Mouse (Mus musculus) liver, embryonic 13.5 days (tissue): ENCODE results near the gene Ubash3b. TPM values are rescaled to one million over a fixed set of nuclear protein-coding genes. Genes with fewer than 3 reads are reported as not detected.
A peak's percentile ranks its signal among the peaks of the same experiment; 100 is the strongest.

ENCODE experiments used
- ATAC-seq: fragments of 200-750 bp; cut with Nextera tagmentation; 2 replicates; pipeline ENCODE4 v1.8.0; 2017; ENCODE audit warnings: low read depth, mild to moderate bottlenecking, moderate number of reproducible peaks, moderate library complexity
- DNase-seq: peaks from one replicate; pipeline ENCODE4 v3.0.0; 2022
- H3K27ac ChIP-seq: fragments of 300-500 bp; sonication (generic); 2 replicates; pipeline ENCODE4 v1.5.1; 2015; ENCODE audit warnings: moderate library complexity, mild to moderate bottlenecking, inconsistent platforms
- H3K27me3 ChIP-seq: fragments of 300-500 bp; sonication (generic); 2 replicates; pipeline ENCODE4 v1.6.1; 2015; ENCODE audit warnings: mild to moderate bottlenecking, inconsistent platforms
- H3K36me3 ChIP-seq: fragments of 300-500 bp; sonication (generic); 2 replicates; pipeline ENCODE4 v1.6.1; 2015; ENCODE audit warnings: mild to moderate bottlenecking, inconsistent platforms
- H3K4me1 ChIP-seq: fragments of 300-500 bp; sonication (generic); replicated peaks from 2 replicates; pipeline ENCODE4 v1.6.1; 2015; ENCODE audit warnings: inconsistent platforms
- H3K4me2 ChIP-seq: fragments of 300-500 bp; sonication (generic); 2 replicates; pipeline ENCODE4 v1.6.1; 2015; ENCODE audit warnings: inconsistent platforms, mild to moderate bottlenecking, moderate library complexity
- H3K4me3 ChIP-seq: fragments of 300-500 bp; sonication (generic); replicated peaks from 2 replicates; pipeline ENCODE4 v1.5.1; 2015; ENCODE audit warnings: mild to moderate bottlenecking, inconsistent platforms
- H3K9ac ChIP-seq: fragments of 300-500 bp; sonication (generic); 2 replicates; pipeline ENCODE4 v1.6.1; 2015; ENCODE audit warnings: mild to moderate bottlenecking, inconsistent platforms
- H3K9me3 ChIP-seq: fragments of 300-500 bp; sonication (generic); replicated peaks from 2 replicates; pipeline ENCODE4 v1.6.1; 2016; ENCODE audit warnings: inconsistent platforms
- WGBS: fragments of 180-500 bp; shearing (Covaris S2); methylation state at CpG from one replicate; pipeline ENCODE4 v1.1.7; 2015; ENCODE audit not compliant: insufficient replicate concordance; 5-methylcytosine and 5-hydroxymethylcytosine counted together
- polyA plus RNA-seq: library from polyadenylated mRNA; unstranded; fragments of >200 nt; fragmentation: Nextera tagmentation; extraction: Ambion mirVana; gene quantifications from 2 replicates; pipeline ENCODE4 v1.2.1, GENCODE M21; 2015

The Ubash3b gene
- polyA plus RNA-seq, 1 experiment from 2014 or later: 6.7 TPM

DNA sequence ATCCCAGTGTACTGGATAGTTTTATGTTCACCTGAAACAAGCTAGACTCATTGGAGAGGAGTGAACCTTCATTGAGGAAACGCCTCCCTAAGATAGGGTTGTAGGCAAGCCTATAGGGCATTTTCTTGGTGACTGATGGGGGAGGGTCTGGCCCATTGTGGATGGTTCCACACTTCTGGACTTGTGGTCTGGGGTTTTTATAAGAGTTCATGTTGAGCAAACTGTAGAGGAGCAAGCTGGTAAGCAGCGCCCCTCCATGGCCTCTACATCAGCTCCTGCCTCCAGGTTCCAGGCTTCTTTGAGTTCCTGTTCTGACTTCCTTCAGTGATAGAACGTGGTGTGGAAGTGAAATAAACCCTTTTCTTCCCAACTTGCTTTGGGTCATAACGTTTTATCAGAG, 866 bp upstream of the Ubash3b start:
- no peak overlapping the region for H3K4me3 ChIP-seq
- no peak overlapping the region for H3K9ac ChIP-seq
- no peak overlapping the region for H3K27ac ChIP-seq
- no peaks in the 10 kb centered on the region for H3K36me3 ChIP-seq
- ATAC-seq: no peak
- H3K4me2 ChIP-seq: no peak overlapping the region
- no peaks in the 10 kb centered on the region for H3K9me3 ChIP-seq
- peaks cover 17% of the 10 kb centered on the region for H3K27me3 ChIP-seq
- 59% methylated on average over 4 of the region's 4 CpGs for whole genome bisulfite sequencing
- peaks cover 20% of the 10 kb centered on the region for H3K4me1 ChIP-seq
- DNase-seq: no peak

GRCm38 (mm10) chr9:41160536-41161176, 841 bp downstream of the Ubash3b start:
- Histone ChIP-seq H3K4me1 (peaks cover 28% of the 10 kb centered on the region), H3K9me3 (no peaks in the 10 kb centered on the region), H3K4me2 (no peak overlapping the region), H3K27ac (0 out of 2 replicates have a peak overlapping the region, but pooled peaks have one; percentile 19), H3K4me3 (no peak overlapping the region), H3K27me3 (peaks cover 34% of the 10 kb centered on the region), H3K9ac (no peak overlapping the region), H3K36me3 (no peaks in the 10 kb centered on the region)
- WGBS: 27% methylated on average over 7 of the region's 7 CpGs
- no peak for DNase-seq
- ATAC-seq: no peak

- Histone ChIP-seq H3K27ac (no peak overlapping the region), H3K4me3 (no peak overlapping the region), H3K4me2 (no peak overlapping the region), H3K27me3 (peaks cover 39% of the 10 kb centered on the region), H3K36me3 (no peaks in the 10 kb centered on the region), H3K9me3 (no peaks in the 10 kb centered on the region), H3K4me1 (peaks cover 30% of the 10 kb centered on the region), H3K9ac (no peak overlapping the region)
- DNase-seq (no peak), ATAC-seq (no peak)
- 79% methylated on average over 2 of the region's 2 CpGs for WGBS
Observed at GRCm38 (mm10) chr9:41159223-41159622, 2.3 kb downstream of the Ubash3b start.

GRCm38 (mm10) chr9:41157872-41158567, 3.5 kb downstream of the Ubash3b start:
- DNase-seq: no peak
- Histone ChIP-seq H3K4me2 (peak overlapping the region; percentile 94), H3K9ac (peak overlapping the region; percentile 80; the same call in 1 of the 2 replicates), H3K27me3 (peaks cover 39% of the 10 kb centered on the region), H3K4me1 (peaks cover 37% of the 10 kb centered on the region), H3K4me3 (peak overlapping the region; percentile 76), H3K27ac (no peak overlapping the region), H3K9me3 (no peaks in the 10 kb centered on the region), H3K36me3 (no peaks in the 10 kb centered on the region)
- ATAC-seq: no peak
- 25% methylated on average over 15 of the region's 15 CpGs for WGBS

DNA sequence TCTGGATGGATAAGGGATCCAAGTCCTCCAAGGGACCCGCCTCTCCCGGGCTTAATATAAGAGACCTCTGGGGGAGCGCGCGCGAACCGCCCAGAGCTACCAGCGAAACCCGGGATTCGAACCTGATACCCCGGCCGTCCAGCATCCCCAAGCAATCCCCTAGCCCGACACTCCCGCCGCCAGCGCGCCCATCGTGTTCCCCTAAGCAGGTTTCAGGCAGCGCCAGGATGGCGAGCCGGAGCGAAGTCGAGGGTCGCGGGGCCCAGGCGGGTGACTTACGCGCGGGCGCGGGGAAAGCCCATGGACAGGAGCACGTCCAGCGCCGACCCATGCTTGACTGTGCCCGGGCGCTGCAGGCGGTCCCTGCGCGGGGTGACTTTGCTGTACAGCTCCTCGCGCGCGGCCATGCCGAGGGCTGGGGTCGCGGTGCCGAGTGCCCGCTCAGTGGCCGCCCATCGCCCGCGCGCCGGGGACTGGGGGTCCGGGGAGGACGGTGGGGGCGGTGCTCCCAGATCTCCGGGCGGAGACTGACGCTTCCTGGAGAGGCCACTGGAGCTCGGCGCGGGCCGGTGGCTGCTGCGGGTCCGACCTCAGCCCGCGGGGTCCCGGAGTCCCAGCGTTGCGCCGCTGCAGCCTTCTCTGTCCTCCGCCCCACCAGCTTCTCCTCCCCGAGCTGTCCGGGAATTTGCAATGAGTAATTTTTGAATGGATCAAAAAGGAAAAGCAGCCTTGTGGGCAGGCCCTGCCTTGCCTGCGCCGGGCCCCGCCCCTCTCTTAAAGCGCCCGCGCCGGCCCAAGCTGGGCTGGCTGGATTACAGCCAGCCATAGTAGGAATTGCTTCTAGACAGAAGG, 4.3 kb downstream of the Ubash3b start:
- Histone ChIP-seq H3K4me3 (peak overlapping the region; percentile 76), H3K27ac (peak overlapping the region; percentile 48; the same call in 1 of the 2 replicates), H3K9me3 (no peaks in the 10 kb centered on the region), H3K4me2 (peak overlapping the region; percentile 94), H3K27me3 (peaks cover 39% of the 10 kb centered on the region), H3K36me3 (no peaks in the 10 kb centered on the region), H3K9ac (peak overlapping the region; percentile 80), H3K4me1 (peaks cover 42% of the 10 kb centered on the region)
- peak; percentile 44 for DNase-seq
- peak; percentile 82 for ATAC-seq
- WGBS: under 1% methylated on average over 82 of the region's 82 CpGs

DNA sequence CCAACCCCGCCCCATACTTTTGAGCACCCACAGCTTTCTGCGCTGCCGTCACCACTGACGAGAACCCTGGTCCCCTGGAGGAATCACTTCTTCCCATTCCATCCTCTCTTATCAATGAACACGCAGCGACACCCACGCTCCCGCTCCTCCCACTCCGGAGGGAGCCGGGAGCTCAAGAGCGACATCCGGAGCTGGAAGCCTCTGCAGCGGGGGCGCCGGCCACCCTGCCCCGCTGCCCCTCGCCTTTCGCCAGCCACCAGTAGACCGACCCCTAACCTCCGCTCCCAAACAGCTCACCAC, 4.8 kb downstream of the Ubash3b start:
- ATAC-seq: no peak

GRCm38 (mm10) chr9:41156006-41156719, 5.3 kb downstream of the Ubash3b start:
- H3K9me3 ChIP-seq: no peaks in the 10 kb centered on the region
- H3K4me2 ChIP-seq: peak overlapping the region; percentile 94
- no peak overlapping the region for H3K27ac ChIP-seq
- no peak for DNase-seq
- 24% methylated on average over 20 of the region's 20 CpGs for WGBS
- no peaks in the 10 kb centered on the region for H3K36me3 ChIP-seq
- peaks cover 39% of the 10 kb centered on the region for H3K27me3 ChIP-seq
- H3K4me3 ChIP-seq: peak overlapping the region; percentile 76
- peak overlapping the region; percentile 80; the same call in 1 of the 2 replicates for H3K9ac ChIP-seq
- peaks cover 43% of the 10 kb centered on the region for H3K4me1 ChIP-seq
- no peak for ATAC-seq

More for the DNA sequence above, 4.8 kb downstream of the Ubash3b start:
- Histone ChIP-seq H3K27ac (no peak overlapping the region), H3K4me3 (peak overlapping the region; percentile 76), H3K9me3 (no peaks in the 10 kb centered on the region), H3K4me1 (peaks cover 42% of the 10 kb centered on the region), H3K36me3 (no peaks in the 10 kb centered on the region), H3K27me3 (peaks cover 39% of the 10 kb centered on the region), H3K9ac (peak overlapping the region; percentile 80), H3K4me2 (peak overlapping the region; percentile 94)
- no peak for DNase-seq
- under 1% methylated on average over 20 of the region's 20 CpGs for WGBS

DNA sequence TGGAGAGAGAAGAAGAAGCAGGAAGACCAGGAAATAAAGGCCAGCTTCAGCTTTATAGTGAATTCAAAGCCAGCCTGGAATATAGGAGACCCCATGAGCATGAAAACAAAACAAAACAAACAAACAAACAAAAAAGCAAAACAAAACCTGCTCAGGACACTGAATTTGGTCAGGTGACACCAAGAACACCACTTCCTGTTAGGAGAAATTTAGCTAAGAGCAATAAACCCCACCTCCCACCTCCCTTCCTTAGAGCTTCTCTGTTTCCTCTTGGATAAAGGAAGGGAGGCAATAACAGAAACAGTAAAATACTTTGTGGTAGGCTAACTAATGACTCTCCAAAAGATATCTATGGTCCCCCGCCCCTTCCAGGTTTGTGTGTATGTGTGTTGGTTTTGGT, 7.5 kb downstream of the Ubash3b start:
- DNase-seq (no peak), ATAC-seq (no peak)
- no peak overlapping the region for H3K4me3 ChIP-seq
- H3K4me1 ChIP-seq: peaks cover 61% of the 10 kb centered on the region
- no peak overlapping the region for H3K9ac ChIP-seq
- H3K27me3 ChIP-seq: peaks cover 35% of the 10 kb centered on the region
- no peak overlapping the region for H3K4me2 ChIP-seq
- WGBS: 50% methylated on average over 1 of the region's 1 CpGs
- H3K27ac ChIP-seq: no peak overlapping the region
- no peaks in the 10 kb centered on the region for H3K9me3 ChIP-seq
- H3K36me3 ChIP-seq: no peaks in the 10 kb centered on the region

DNA sequence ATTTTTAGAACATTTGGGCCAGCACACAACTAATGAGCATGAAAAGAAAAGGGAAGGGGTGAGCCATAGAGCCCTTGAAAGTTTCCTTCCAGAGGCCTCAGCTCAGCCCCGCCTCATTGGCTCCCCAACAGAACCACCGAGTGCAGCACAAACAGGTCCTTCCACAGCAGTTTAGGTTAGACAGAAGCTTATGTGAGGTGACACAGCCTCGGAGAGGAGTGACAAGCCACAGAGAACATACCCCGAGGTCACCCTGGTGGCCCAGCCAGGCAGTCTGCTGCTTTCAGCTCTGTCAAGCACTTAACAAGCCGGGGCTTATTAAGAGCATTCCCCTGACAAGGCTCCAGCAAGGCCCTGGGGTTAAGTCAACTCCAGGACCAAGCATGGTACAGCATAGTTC, 8.4 kb downstream of the Ubash3b start:
- no peaks in the 10 kb centered on the region for H3K9me3 ChIP-seq
- 19% methylated on average over 5 of the region's 5 CpGs for WGBS
- peak overlapping the region; percentile 62 for H3K27ac ChIP-seq
- no peak for DNase-seq
- H3K4me1 ChIP-seq: peaks cover 60% of the 10 kb centered on the region
- no peak for ATAC-seq
- 0 out of 2 replicates have a peak overlapping the region, but pooled peaks have one; percentile 33 for H3K9ac ChIP-seq
- H3K36me3 ChIP-seq: no peaks in the 10 kb centered on the region
- no peak overlapping the region for H3K4me3 ChIP-seq
- peak overlapping the region; percentile 15; the same call in 1 of the 2 replicates for H3K4me2 ChIP-seq
- peaks cover 26% of the 10 kb centered on the region for H3K27me3 ChIP-seq

- ATAC-seq: no peak
Observed at GRCm38 (mm10) chr9:41151491-41151890, 10.0 kb downstream of the Ubash3b start.

DNA sequence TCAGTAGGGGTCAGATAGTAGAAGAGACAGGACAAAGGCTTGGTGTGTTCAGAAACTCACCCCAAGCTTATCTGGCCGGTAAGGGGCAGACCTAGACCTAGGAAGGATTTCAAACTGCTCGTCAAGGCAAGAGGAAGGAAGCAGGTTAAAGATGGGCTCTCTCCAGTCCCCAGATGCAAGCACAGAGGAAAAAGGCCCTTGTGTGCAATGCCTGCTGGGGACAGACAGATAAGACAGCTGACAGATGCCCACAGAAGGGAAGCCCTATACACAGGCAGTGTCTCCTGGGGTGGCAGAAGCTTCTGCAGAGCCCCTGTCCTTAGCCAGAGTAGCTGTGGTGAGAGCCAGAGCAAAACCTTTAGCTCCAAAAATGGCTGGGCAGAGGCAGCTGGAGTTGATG, 11.6 kb downstream of the Ubash3b start:
- Histone ChIP-seq H3K9ac (no peak overlapping the region), H3K4me2 (no peak overlapping the region), H3K4me1 (peaks cover 46% of the 10 kb centered on the region), H3K27me3 (no peaks in the 10 kb centered on the region), H3K27ac (peak overlapping the region; percentile 3; the same call in 1 of the 2 replicates), H3K36me3 (no peaks in the 10 kb centered on the region), H3K4me3 (no peak overlapping the region), H3K9me3 (no peaks in the 10 kb centered on the region)
- ATAC-seq (peak; percentile 81), DNase-seq (no peak)
- WGBS: 12% methylated on average over 2 of the region's 2 CpGs

More at GRCm38 (mm10) chr9:41151491-41151890, 10.0 kb downstream of the Ubash3b start:
- DNase-seq: no peak
- Histone ChIP-seq H3K36me3 (no peaks in the 10 kb centered on the region), H3K4me2 (no peak overlapping the region), H3K9ac (no peak overlapping the region), H3K4me1 (peaks cover 55% of the 10 kb centered on the region), H3K4me3 (no peak overlapping the region), H3K9me3 (no peaks in the 10 kb centered on the region), H3K27ac (no peak overlapping the region), H3K27me3 (peaks cover 13% of the 10 kb centered on the region)
- WGBS: 74% methylated on average over 4 of the region's 4 CpGs
